Mouse (Mus musculus): ENCODE measurements around the gene Cenpv. TPM values are rescaled to one million over a fixed set of nuclear protein-coding genes. Genes with fewer than 3 reads are reported as not detected.
"Not testable (repeated sequence)": the region's sequence is repeated elsewhere in the genome, so short reads cannot be mapped to it uniquely, and the experiment has no call there.

Cenpv gene
- total RNA-seq, 2 experiments from 2014 or later = 23.8 to 25.7 TPM

- no peak for DNase-seq
Observed at GRCm38 (mm10) chr11:62553633-62554032, 14.6 kb upstream of the Cenpv start.

GRCm38 (mm10) chr11:62553186-62553585 is 14.1 kb upstream of the Cenpv start:
- DNase-seq = no peak

- DNase-seq = peak; percentile 94
Observed at GRCm38 (mm10) chr11:62551226-62552119, 12.4 kb upstream of the Cenpv start.

- DNase-seq = peak; percentile 99
Observed at GRCm38 (mm10) chr11:62550727-62551225, 11.7 kb upstream of the Cenpv start, which contains the start of gene Ubb. Ubb (plus strand) TSS chr11:62551171.

- peak; percentile 57 for DNase-seq
Observed at GRCm38 (mm10) chr11:62550227-62550685, 11.2 kb upstream of the Cenpv start.

GRCm38 (mm10) chr11:62549782-62550181 is 10.7 kb upstream of the Cenpv start:
- peak; percentile 78 for DNase-seq

- DNase-seq = no peak
Observed at GRCm38 (mm10) chr11:62543991-62544390, 4.9 kb upstream of the Cenpv start.

GRCm38 (mm10) chr11:62541581-62541980 is 2.5 kb upstream of the Cenpv start:
- no peak for DNase-seq

- DNase-seq = no peak
Observed at GRCm38 (mm10) chr11:62540969-62541368, 1.9 kb upstream of the Cenpv start.

GRCm38 (mm10) chr11:62540167-62540566 is 1.1 kb upstream of the Cenpv start:
- DNase-seq = no peak

GRCm38 (mm10) chr11:62538321-62539088 is 556 bp downstream of the Cenpv start:
- peak; percentile 71 for DNase-seq

- DNase-seq = no peak
Observed at GRCm38 (mm10) chr11:62537590-62537989, 1.5 kb downstream of the Cenpv start.

GRCm38 (mm10) chr11:62537089-62537488 is 2.0 kb downstream of the Cenpv start:
- DNase-seq = no peak

GRCm38 (mm10) chr11:62522283-62522682 is 16.8 kb downstream of the Cenpv start:
- no peak for DNase-seq

GRCm38 (mm10) chr11:62518991-62519390 is 20.1 kb downstream of the Cenpv start:
- no peak for DNase-seq

GRCm38 (mm10) chr11:62513311-62513710 is 25.8 kb downstream of the Cenpv start:
- no peak for DNase-seq

GRCm38 (mm10) chr11:62512529-62513080 is 26.5 kb downstream of the Cenpv start:
- DNase-seq = no peak

- no peak for DNase-seq
Observed at GRCm38 (mm10) chr11:62511444-62512202, 27.4 kb downstream of the Cenpv start.

GRCm38 (mm10) chr11:62510956-62511355 is 28.1 kb downstream of the Cenpv start:
- no peak for DNase-seq

- no peak for DNase-seq
Observed at GRCm38 (mm10) chr11:62509571-62509970, 29.5 kb downstream of the Cenpv start.

- not testable (repeated sequence) for DNase-seq
Observed at GRCm38 (mm10) chr11:62508816-62509215, 30.2 kb downstream of the Cenpv start.

- DNase-seq = not testable (repeated sequence)
Observed at GRCm38 (mm10) chr11:62508365-62508764, 30.7 kb downstream of the Cenpv start.
